8 mouse cellular contexts compared by ENCODE assay signal in genomic region chr19:55740753-55741438, GRCm38 (mm10). TPM values are rescaled to one million over a fixed set of nuclear protein-coding genes. Genes with fewer than 3 reads are reported as not detected.
DNase-seq lines count a peak whose midpoint lies in the region; ATAC-seq and TF ChIP-seq lines count a peak whose summit lies in the region.

No protein-coding gene starts in this region.

- no peak for TF ChIP-seq CTCF in testis, adult 2 months (IDR thresholded peaks at IDR 0.05; ENCODE audit: control insufficient read depth, insufficient read depth, insufficient replicate concordance, low read depth, low read length)
- no peak for TF ChIP-seq CTCF in liver, embryonic 14.5 days (IDR thresholded peaks at IDR 0.05; ENCODE audit: low read depth)

- peak overlapping the region; percentile 97 for H3K4me2 ChIP-seq in heart, embryonic 12.5 days
- peak overlapping the region; percentile 61 for H3K4me2 ChIP-seq in liver, embryonic 14.5 days (ENCODE audit: low read depth)

- peak overlapping the region; percentile 83 for H3K4me3 ChIP-seq in testis, adult 2 months (ENCODE audit: control insufficient read depth, low read depth, low read length)
- H3K4me3 ChIP-seq in heart, embryonic 12.5 days: peak overlapping the region; percentile 82
- peak overlapping the region; percentile 10 to 61 for H3K4me3 ChIP-seq in liver, embryonic 14.5 days (ENCODE audit: insufficient read depth in 1 of 2, low read depth in 2 of 2, low read length in 2 of 2)

- H3K27ac ChIP-seq in testis, adult 2 months (ENCODE audit: control insufficient read depth, insufficient read depth, low read depth, low read length): 0 out of 2 replicates have a peak overlapping the region, but pooled peaks have one; percentile 49
- peak overlapping the region; percentile 99 for H3K27ac ChIP-seq in heart, embryonic 12.5 days (ENCODE audit: poor library complexity, severe bottlenecking)
- no peak overlapping the region for H3K27ac ChIP-seq in liver, embryonic 14.5 days

- ATAC-seq in heart, embryonic 12.5 days (ENCODE audit: insufficient number of reproducible peaks, low FRiP score): no peak; the same call in 1 of the 2 replicates
- peak; percentile 26 for ATAC-seq in liver, embryonic 14.5 days (ENCODE audit: insufficient read depth)

- TF ChIP-seq EP300 in liver, embryonic 14.5 days (IDR thresholded peaks at IDR 0.05; ENCODE audit: low read depth): no peak

- H3K27me3 ChIP-seq in testis, adult 2 months (ENCODE audit: control insufficient read depth, insufficient read depth, low read length): peaks cover 11% of the 10 kb centered on the region
- no peaks in the 10 kb centered on the region for H3K27me3 ChIP-seq in heart, embryonic 12.5 days (replicated peaks)
- H3K27me3 ChIP-seq in liver, embryonic 14.5 days (ENCODE audit: control insufficient read depth, insufficient read depth, low read length): peaks cover 51% of the 10 kb centered on the region
- peaks cover 2% of the 10 kb centered on the region for H3K27me3 ChIP-seq in splenic B cell, adult 2 months (ENCODE audit: control insufficient read depth, insufficient read depth, low read length, poor library complexity, severe bottlenecking)

- H3K9me3 ChIP-seq in heart, embryonic 12.5 days (replicated peaks): no peaks in the 10 kb centered on the region
- no peaks in the 10 kb centered on the region for H3K9me3 ChIP-seq in liver, embryonic 14.5 days (ENCODE audit: control insufficient read depth, low read length)

- no peak for TF ChIP-seq POLR2A in testis, adult 2 months (IDR thresholded peaks at IDR 0.05; ENCODE audit: control insufficient read depth, low read depth, low read length)

- no peaks in the 10 kb centered on the region for H3K36me3 ChIP-seq in testis, adult 2 months (ENCODE audit: control insufficient read depth, insufficient read depth, low read length)
- H3K36me3 ChIP-seq in heart, embryonic 12.5 days: no peaks in the 10 kb centered on the region
- H3K36me3 ChIP-seq in liver, embryonic 14.5 days (replicated peaks; ENCODE audit: control insufficient read depth, insufficient read depth, low read depth): no peaks in the 10 kb centered on the region
- no peaks in the 10 kb centered on the region for H3K36me3 ChIP-seq in splenic B cell, adult 2 months (ENCODE audit: control insufficient read depth, insufficient read depth, low read length, poor library complexity, severe bottlenecking)

- peaks cover 16% of the 10 kb centered on the region for H3K4me1 ChIP-seq in testis, adult 2 months (ENCODE audit: control insufficient read depth, insufficient read depth, low read length)
- H3K4me1 ChIP-seq in heart, embryonic 12.5 days (replicated peaks): peaks cover 13% of the 10 kb centered on the region
- H3K4me1 ChIP-seq in liver, embryonic 14.5 days (replicated peaks; ENCODE audit: control insufficient read depth in 2 of 2, insufficient read depth in 2 of 2, low read length in 1 of 2): peaks cover 0 to 8% of the 10 kb centered on the region in 2 experiments; a peak in 2 of 4 replicates

- DNase-seq in testis, postnatal 14 days (ENCODE audit: low spot score): no peak
- DNase-seq in liver, embryonic 14.5 days (ENCODE audit: low read depth in 3 of 3, low spot score in 3 of 3): no peak
- peak; percentile 45 for DNase-seq in splenic B cell, adult 2 months (ENCODE audit: low read depth, low spot score)
- no peak for DNase-seq in cerebellum, adult 9-11 months
- no peak for DNase-seq in cerebellum, postnatal 36 days
- no peak for DNase-seq in spleen, postnatal 14 days (ENCODE audit: low spot score in 2 of 2)

- peak overlapping the region; percentile 94 for H3K9ac ChIP-seq in heart, embryonic 12.5 days
- no peak overlapping the region for H3K9ac ChIP-seq in liver, embryonic 14.5 days (replicated peaks)

- WGBS in heart, embryonic 12.5 days: 9% methylated on average over 10 of the region's 10 CpGs
- WGBS in liver, embryonic 14.5 days (ENCODE audit: insufficient replicate concordance): 14% methylated on average over 10 of the region's 10 CpGs

RNA-seq across cellular contexts. Expression of gene Tcf7l2, which starts 0.7 kb away (rescaled TPM):
- 6.1 and 6.2 TPM in 2 replicates for polyA plus RNA-seq in testis, adult 2 months (2012; rRNA removed)
- polyA plus RNA-seq in heart, embryonic 12.5 days (2016; fragmentation: Nextera tagmentation; extraction: Ambion mirVana): 59.7 and 64.7 TPM in 2 replicates
- polyA plus RNA-seq in liver, embryonic 14.5 days (2012; rRNA removed): 6.9 and 7.8 TPM in 2 replicates
- polyA plus RNA-seq in liver, embryonic 14.5 days (2014; fragmentation: Nextera tagmentation; extraction: Ambion mirVana): 18.4 and 19.5 TPM in 2 replicates
